Mouse (Mus musculus) spleen, postnatal 4 days (tissue): Measurements from ENCODE around the gene Prdx6b.
A peak's percentile ranks its signal among the peaks of the same experiment; 100 is the strongest.

Experiments
- DNase-seq, 2 experiments: peaks; one replicate each; pipeline ENCODE4 v3.0.0; 2022; ENCODE audit warnings: low spot score in 2 of 2

Prdx6b gene

GRCm38 (mm10) chr2:80292172-80292571, at the start of gene Prdx6b:
Gene Prdx6b, plus strand, starts transcription at chr2:80292472.
- DNase-seq, result no peak

GRCm38 (mm10) chr2:80247466-80247865, 44.8 kb upstream of the Prdx6b start:
- DNase-seq, result no peak

DNA sequence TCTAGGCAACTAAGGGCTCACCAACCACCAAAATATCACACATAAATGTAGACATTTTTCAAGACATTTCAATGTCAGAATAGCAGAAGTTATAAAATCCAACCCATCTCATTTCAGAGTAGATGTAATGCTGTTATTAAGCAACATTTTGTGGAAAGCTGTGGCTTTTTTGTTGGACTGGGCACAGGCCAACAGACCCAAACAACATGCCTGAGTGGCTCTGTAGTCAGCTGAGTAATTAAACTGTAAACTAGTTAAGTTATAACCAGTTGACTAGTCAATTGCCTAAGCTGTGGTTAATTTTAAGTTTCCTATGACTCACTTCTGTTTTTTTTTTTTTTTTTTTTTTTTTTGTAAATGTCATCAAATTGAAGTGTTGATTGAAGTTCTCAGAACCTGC, 44.4 kb upstream of the Prdx6b start:
- DNase-seq, result no peak

DNA sequence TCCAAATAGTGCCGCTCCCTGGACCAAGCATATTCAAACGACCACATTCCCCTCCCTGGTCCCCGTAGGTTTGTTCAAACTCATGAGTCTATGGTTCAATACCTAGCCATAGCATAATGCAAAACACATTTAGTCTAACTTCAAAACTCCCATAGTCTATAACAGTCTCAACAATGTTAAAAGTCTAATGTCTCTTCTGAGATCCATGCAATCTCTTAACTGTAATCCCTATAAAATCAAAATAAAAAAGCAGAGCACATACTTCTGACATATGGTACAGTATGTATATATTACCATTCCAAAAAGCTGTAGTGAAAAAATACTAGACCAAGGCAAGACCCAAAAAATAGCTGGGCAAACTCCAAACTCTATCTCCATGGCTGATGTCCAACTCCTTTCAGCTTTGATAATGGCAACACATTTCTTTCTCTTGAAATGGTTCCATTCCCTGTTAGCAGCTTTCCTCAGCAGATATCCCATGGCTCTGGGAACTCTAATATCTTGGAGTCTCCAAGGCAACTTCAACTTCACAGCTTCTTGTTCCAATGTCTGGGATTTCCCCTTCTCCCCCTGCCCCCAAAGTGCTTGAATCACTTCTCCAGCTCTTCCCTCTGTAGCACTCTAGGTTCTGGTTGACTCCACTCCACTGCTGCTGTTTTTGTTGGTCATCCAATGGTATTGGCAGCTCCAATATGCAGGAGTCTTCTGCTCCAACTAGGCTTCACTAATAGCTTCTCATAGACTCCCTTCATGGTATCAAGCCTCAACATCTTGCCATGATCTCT, 32.2 kb upstream of the Prdx6b start:
- no peak for DNase-seq

DNA sequence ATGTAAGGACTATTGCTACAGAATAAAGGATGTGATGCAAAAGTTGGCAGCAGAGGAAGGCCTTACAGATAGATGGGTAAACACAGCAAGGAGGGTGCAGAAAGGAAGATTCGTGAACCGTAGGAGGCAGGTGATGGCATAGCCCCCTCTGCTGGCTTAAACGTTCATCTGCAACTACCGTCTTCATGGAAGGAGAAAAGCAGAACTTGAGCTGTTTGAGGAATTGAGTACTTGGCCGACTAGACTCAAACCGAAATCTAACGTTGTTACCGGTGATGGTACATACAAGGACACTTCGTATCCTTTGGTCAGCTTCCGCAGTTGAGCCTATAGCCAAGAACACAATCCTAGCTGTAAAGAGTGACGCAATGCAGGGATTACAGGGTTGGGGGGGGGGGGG, 25.4 kb upstream of the Prdx6b start:
- peak; percentile 41 to 68 for DNase-seq

GRCm38 (mm10) chr2:80268053-80268452, 24.2 kb upstream of the Prdx6b start:
- no peak for DNase-seq

DNA sequence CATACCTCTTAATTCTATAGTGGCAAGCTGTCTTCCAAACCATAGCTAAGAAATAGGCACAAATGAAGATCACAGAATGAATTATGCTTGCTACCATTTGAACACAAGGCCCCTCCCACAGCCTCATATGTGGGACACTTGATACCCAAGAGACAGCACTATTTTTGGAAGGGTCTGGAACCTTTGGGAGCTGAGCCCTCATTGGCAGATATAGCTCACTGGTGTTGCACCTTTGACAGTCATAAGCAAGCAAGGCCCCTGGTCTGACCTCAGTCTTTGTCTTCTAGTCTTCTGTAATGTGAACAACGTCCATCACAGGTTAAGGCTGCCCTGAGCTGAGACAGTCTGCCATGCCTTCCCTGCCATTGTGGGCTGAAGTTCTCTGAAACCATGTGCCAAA, 20.8 kb upstream of the Prdx6b start:
- no peak for DNase-seq

GRCm38 (mm10) chr2:80273038-80273437, 19.2 kb upstream of the Prdx6b start:
- DNase-seq, result no peak

DNA sequence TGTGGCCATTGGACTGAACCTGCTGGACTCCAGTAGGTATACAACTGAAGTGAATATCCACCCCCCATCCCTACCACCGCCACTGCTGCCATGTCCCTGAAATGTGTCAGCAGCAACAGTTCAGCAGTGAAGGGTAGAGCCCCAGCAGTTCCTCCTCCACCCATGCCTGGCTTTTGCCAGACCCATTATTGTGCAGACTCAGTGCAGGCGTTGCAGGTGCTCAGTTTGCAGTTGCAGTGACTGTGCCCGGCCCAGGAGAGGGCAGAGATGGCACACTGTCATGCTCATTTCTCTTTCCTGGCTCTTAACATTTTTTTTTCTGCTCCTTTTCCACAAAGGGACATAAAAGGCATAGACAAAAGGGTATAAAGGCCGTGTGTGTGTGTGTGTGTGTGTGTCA, 18.5 kb upstream of the Prdx6b start:
- no peak for DNase-seq

DNA sequence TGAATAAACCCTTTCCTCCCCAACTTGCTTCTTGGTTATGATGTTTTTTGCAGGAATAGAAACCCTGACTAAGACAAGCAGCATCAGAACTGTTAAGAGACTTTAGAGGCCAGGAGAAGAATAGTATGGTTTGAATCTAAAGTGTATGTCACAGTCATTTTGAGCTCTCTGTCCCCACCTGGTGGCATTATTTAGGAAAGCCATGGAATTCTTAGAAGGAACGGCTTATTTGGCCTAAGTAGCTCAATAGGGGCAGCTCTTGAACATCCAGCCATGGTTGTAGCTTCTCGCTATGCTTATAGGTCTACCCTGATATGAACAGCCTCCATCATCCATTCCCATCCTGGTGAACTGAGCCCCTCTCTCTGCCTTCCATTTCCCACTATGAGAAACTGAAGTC, 17.1 kb upstream of the Prdx6b start:
- no peak for DNase-seq

GRCm38 (mm10) chr2:80282214-80282613, 10.1 kb upstream of the Prdx6b start:
- no peak for DNase-seq

DNA sequence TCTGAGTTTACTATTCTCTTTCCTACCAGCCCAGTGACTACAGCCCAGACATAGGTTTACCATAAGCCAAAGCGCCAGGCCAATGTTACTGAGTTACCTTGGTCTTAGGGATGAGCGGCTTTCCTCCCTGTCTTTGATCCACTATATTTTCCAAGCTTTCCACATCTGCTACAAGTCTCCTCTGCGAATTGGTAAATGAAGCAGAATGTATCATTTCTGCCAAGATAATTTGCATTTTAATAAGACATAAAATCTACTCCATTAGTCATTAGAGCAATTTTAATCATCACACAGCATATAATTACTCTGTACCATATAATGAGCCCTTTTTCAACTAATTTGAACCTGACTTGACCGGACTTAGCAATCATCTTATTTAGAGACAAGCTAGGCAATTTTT, 5.9 kb upstream of the Prdx6b start:
- DNase-seq, result no peak

DNA sequence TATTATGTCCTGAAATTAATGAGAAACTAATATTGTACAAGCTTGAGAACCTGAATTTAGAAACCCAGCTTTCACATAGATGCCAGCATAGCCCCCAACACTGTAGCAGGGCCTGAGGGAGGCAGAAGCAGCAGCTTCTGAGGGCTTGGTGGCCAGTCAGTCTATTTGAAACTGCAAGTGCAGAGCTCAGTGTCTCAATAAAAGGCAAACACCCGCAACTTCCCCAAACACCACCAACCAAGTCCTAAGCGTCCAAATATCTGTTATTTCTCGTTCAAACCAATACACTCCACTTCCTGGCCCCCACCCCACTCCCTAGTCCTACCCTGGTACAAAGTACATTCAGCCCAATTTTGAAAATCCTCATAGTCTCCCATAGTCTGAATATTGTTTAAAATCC, 6.1 kb downstream of the Prdx6b start:
- no peak for DNase-seq

- no peak for DNase-seq
These were observed 8.5 kb downstream of the Prdx6b start for GRCm38 (mm10) chr2:80300806-80301205.

DNA sequence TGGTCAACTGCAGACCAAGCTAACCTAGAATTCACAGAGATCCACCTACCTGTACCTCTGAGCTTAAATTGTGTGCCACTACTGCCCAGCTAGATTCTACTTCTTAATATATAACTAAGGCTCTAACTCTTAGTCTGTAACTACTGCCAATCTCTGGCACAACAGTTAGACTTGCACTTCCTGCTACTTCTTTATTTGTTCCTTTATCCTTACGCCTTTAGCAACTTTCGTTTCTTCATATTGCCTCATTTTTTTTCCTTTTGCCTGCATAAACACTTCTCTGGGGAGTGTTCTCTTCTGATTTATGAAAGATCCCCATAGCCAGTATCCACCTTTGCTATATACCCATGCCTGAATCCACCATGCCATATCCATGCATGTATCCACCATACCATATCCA, 11.7 kb downstream of the Prdx6b start:
- no peak for DNase-seq

- no peak for DNase-seq
These were observed 15.4 kb downstream of the Prdx6b start for GRCm38 (mm10) chr2:80307701-80308100.

DNA sequence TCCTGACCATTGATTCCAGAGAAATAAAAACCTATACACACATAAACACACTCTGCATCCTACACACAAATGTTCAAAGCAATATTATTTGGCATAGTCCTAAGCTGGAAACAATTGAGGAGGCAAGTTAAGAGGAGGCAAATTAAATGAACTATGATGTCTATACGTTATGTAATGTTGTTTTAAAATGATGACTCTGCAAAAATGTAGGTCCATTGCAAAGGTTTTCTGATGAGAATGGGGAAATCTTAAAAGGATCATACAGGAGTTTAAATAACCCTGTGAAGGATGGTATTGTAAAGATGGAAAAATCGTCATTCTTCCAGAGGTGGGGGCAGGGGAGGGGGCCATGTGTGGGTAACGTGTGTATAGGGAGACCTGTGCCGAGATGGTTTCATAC, 17.5 kb downstream of the Prdx6b start:
- DNase-seq, result no peak

GRCm38 (mm10) chr2:80310772-80311171, 18.5 kb downstream of the Prdx6b start:
- DNase-seq, result peak; percentile 64

GRCm38 (mm10) chr2:80311350-80311749, 19.1 kb downstream of the Prdx6b start:
- DNase-seq, result peak; percentile 39 to 68

DNA sequence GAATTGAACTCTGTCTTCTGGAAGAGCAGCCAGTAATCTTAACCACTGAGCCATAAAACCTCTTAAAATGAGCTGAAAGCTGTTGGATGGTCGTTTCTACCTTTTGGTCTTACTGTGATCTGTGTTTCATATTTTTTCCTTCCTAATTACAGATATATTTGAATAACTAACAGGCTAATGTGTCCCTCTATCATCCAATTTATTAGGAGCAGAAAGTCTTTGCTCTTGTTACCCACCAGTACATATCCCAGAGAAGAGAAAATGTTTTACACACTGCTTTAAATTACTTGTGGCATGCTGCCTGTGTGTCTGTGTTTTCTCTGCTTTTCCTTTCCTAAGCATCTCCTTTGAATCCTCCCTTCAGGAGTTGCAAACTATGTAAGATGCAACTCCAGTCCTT, 21.9 kb downstream of the Prdx6b start:
- DNase-seq, result no peak

- DNase-seq, result no peak
These were observed 22.6 kb downstream of the Prdx6b start for GRCm38 (mm10) chr2:80314854-80315241.

DNA sequence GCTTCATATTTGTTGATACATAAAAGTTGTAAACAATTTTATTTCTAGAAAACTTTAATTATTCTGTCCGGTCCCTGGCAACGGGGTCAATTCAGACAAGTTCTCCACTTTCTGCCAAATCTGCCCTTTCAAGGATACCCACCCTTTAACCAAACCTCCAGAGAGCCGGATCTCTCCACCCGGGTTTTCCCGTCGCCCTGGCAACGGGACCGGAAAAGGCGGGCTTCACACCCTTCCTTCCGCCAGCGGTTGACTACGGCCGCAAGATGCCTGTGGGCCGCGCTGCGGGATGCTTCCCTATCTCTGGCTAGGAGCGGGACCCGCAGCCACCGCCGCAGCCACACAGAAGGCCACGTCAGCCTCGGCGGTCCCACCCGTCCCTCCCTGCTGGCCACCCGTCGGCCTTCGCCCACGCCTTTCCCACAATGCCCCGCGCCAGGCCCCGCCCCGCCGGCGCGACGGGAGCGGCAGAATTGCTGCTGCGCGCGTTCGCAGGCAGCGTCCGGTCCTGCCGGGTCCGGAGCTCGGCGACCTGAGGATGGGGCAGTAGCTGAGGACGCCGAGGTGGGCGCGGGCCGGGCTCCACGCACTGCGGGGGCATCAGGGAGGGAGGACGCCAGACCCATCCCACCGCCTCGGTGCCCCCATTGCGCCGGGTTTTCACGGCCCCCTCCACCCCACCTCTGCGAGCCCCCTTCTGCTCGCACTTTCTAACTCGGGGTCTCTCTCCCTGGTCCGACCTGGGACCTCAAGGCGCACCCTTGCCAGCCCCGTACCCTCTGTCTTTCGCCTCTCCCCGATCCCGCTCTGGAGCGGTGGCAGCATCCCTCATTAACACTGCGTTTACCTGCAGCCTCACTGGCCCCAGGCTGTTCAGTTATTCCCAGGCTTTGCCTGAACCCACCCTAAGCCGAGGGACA, 23.2 kb downstream of the Prdx6b start, which contains the start of gene Dnajc10:
Gene Dnajc10, plus strand, starts transcription at position 225 of the 920 bp plus-strand sequence.
- DNase-seq, result peak; percentile 90 to 95

GRCm38 (mm10) chr2:80322878-80323277, 30.6 kb downstream of the Prdx6b start:
- no peak for DNase-seq
